ENCODE assay signal across 8 mouse cellular contexts in genomic region chr4:134946024-134946744, GRCm38 (mm10). TPM values are rescaled to one million over a fixed set of nuclear protein-coding genes. Genes with fewer than 3 reads are reported as not detected.
DNase-seq lines count a peak whose midpoint lies in the region; ATAC-seq and TF ChIP-seq lines count a peak whose summit lies in the region.

No protein-coding gene starts in this region.

- no peaks in the 10 kb centered on the region for H3K36me3 ChIP-seq in ES-E14 (ENCODE audit: control insufficient read depth, insufficient read depth, low read length, poor library complexity, severe bottlenecking)
- H3K36me3 ChIP-seq in forebrain, embryonic 15.5 days, result no peaks in the 10 kb centered on the region
- no peaks in the 10 kb centered on the region for H3K36me3 ChIP-seq in lung, embryonic 14.5 days (ENCODE audit: insufficient read depth)
- no peaks in the 10 kb centered on the region for H3K36me3 ChIP-seq in thymus, adult 2 months (ENCODE audit: control insufficient read depth, insufficient read depth, low read length)

- no peak overlapping the region for H3K9ac ChIP-seq in ES-E14 (ENCODE audit: insufficient read depth, low read depth, low read length, poor library complexity, severe bottlenecking)
- H3K9ac ChIP-seq in forebrain, embryonic 15.5 days (replicated peaks), result 0 out of 2 replicates have a peak overlapping the region, but pooled peaks have one; percentile 14
- H3K9ac ChIP-seq in lung, embryonic 14.5 days, result no peak overlapping the region

- no peak overlapping the region for H3K27ac ChIP-seq in ES-E14 (ENCODE audit: insufficient read depth, low read depth, low read length, poor library complexity, severe bottlenecking)
- H3K27ac ChIP-seq in forebrain, embryonic 15.5 days (replicated peaks), result no peak overlapping the region
- H3K27ac ChIP-seq in lung, embryonic 14.5 days (ENCODE audit: low read depth), result no peak overlapping the region
- no peak overlapping the region for H3K27ac ChIP-seq in thymus, adult 2 months (ENCODE audit: control insufficient read depth, insufficient read depth, low read length)

- TF ChIP-seq POLR2A in thymus, adult 2 months (IDR thresholded peaks at IDR 0.05; ENCODE audit: control insufficient read depth, extremely low read depth, insufficient read depth, low read length, poor library complexity), result no peak

- H3K9me3 ChIP-seq in ES-E14 (ENCODE audit: control insufficient read depth, insufficient read depth, low read depth, low read length), result no peaks in the 10 kb centered on the region
- H3K9me3 ChIP-seq in forebrain, embryonic 15.5 days, result no peaks in the 10 kb centered on the region
- H3K9me3 ChIP-seq in lung, embryonic 14.5 days (ENCODE audit: low read depth, low read length), result no peaks in the 10 kb centered on the region

- peak; percentile 51; the same call in 1 of the 2 replicates for ATAC-seq in forebrain, embryonic 15.5 days (replicated peaks)
- ATAC-seq in lung, embryonic 14.5 days (ENCODE audit: insufficient read depth), result peak; percentile 55
- ATAC-seq in neutrophil, adult 5-6 weeks (ENCODE audit: extremely low read depth, insufficient number of reproducible peaks, low FRiP score, poor library complexity, severe bottlenecking), result peak; percentile 74

- H3K4me2 ChIP-seq in forebrain, embryonic 15.5 days (replicated peaks), result peak overlapping the region; percentile 40
- peak overlapping the region; percentile 53 for H3K4me2 ChIP-seq in lung, embryonic 14.5 days

- 11% methylated on average over 17 of the region's 17 CpGs for WGBS in forebrain, embryonic 15.5 days
- WGBS in lung, embryonic 14.5 days, result 5% methylated on average over 17 of the region's 17 CpGs
- 22% methylated on average over 17 of the region's 17 CpGs for WGBS in thymus, adult 2 months

- no peaks in the 10 kb centered on the region for H3K4me1 ChIP-seq in ES-E14 (ENCODE audit: control insufficient read depth in 2 of 2, insufficient read depth in 2 of 2, low read length in 2 of 2, poor library complexity in 1 of 2)
- H3K4me1 ChIP-seq in forebrain, embryonic 15.5 days, result peaks cover 23% of the 10 kb centered on the region
- H3K4me1 ChIP-seq in lung, embryonic 14.5 days (ENCODE audit: insufficient read depth), result peaks cover 5% of the 10 kb centered on the region; the same call in 1 of the 2 replicates
- 0 out of 2 replicates have a peak, but pooled peaks cover 2% of the 10 kb centered on the region for H3K4me1 ChIP-seq in thymus, adult 2 months (replicated peaks; ENCODE audit: control insufficient read depth, insufficient read depth, low read length)

- peaks cover 6% of the 10 kb centered on the region; the same call in 1 of the 2 replicates for H3K27me3 ChIP-seq in forebrain, embryonic 15.5 days
- peaks cover 16% of the 10 kb centered on the region; the same call in 1 of the 2 replicates for H3K27me3 ChIP-seq in lung, embryonic 14.5 days (ENCODE audit: insufficient read depth, low read length)
- H3K27me3 ChIP-seq in thymus, adult 2 months (ENCODE audit: control insufficient read depth, insufficient read depth, low read length), result no peaks in the 10 kb centered on the region

- H3K4me3 ChIP-seq in ES-E14 (ENCODE audit: insufficient read depth in 1 of 2, low read depth in 1 of 2, low read length in 2 of 2, poor library complexity in 1 of 2, severe bottlenecking in 1 of 2), result no peak overlapping the region
- H3K4me3 ChIP-seq in forebrain, embryonic 15.5 days, result peak overlapping the region; percentile 21
- no peak overlapping the region for H3K4me3 ChIP-seq in lung, embryonic 14.5 days (ENCODE audit: low read depth, low read length)
- H3K4me3 ChIP-seq in thymus, adult 2 months (ENCODE audit: control insufficient read depth, insufficient read depth, low read length), result peak overlapping the region; percentile 29; the same call in 1 of the 2 replicates

- intact Hi-C loops in heart, postnatal 25 days (cut with DNase I), result loop anchor here (5.0 kb wide), 4 partner anchors 86 to 371 kb away; no protein-coding TSS in a partner anchor

- peak; percentile 72 for DNase-seq in ES-E14 (ENCODE audit: low read depth, low spot score)
- DNase-seq in cerebellum, adult 18-20 months, result peak; percentile 78 to 85
- DNase-seq in heart, postnatal 25 days (ENCODE audit: low spot score), result peak; percentile 33
- DNase-seq in layer of hippocampus, adult 18-20 months (ENCODE audit: low spot score in 2 of 2), result peak; percentile 74 to 88
- peak; percentile 94 for DNase-seq in lung, embryonic 14.5 days
- DNase-seq in thymus, adult 2 months, result peak; percentile 63

- TF ChIP-seq CTCF in lung, embryonic 14.5 days (IDR thresholded peaks at IDR 0.05; ENCODE audit: low read depth), result peak; percentile 96
- TF ChIP-seq CTCF in thymus, adult 2 months (IDR thresholded peaks at IDR 0.05; ENCODE audit: borderline replicate concordance, control insufficient read depth, extremely low read depth, insufficient read depth, low read length, poor library complexity), result peak; percentile 63; the same call in 1 of the 2 replicates

- in situ Hi-C loops in ES-E14 (cut with MboI; ENCODE audit: low sequenced_read_pairs in 2 of 2, unreplicated experiment in 2 of 2), result no loop called here

TF ChIP-seq in ES-E14, 5 proteins besides CTCF, POLR2A, EP300 and RAD21:
- TF ChIP-seq ZNF384 (IDR thresholded peaks at IDR 0.05; ENCODE audit: low read depth, low read length) (no peak), ZC3H11A (IDR thresholded peaks at IDR 0.05; ENCODE audit: borderline replicate concordance, low read depth, low read length) (peak; percentile 83; the same call in 1 of the 2 replicates), HCFC1 (IDR thresholded peaks at IDR 0.05; ENCODE audit: borderline replicate concordance, insufficient read depth, low read length) (no peak)

RNA-seq across cellular contexts. Expression of gene Syf2, which starts 15.5 kb away (rescaled TPM):
- total RNA-seq in ES-E14 (2012; rRNA removed), result 68.3 and 76.6 TPM in 2 replicates
- 75.1 and 77.3 TPM in 2 replicates for polyA plus RNA-seq in forebrain, embryonic 15.5 days (2015; fragmentation: Nextera tagmentation; extraction: Ambion mirVana)
- 10 to 100 TPM; 48.6 to 52.4 TPM for total RNA-seq in heart, postnatal 25 days (2021)
- total RNA-seq in layer of hippocampus, adult 18-20 months (2021), result 10 to 100 TPM; 58.8 to 69.7 TPM
- 59.6 and 63.2 TPM in 2 replicates for polyA plus RNA-seq in lung, embryonic 14.5 days (2014; fragmentation: Nextera tagmentation; extraction: Ambion mirVana)
- total RNA-seq in neutrophil, adult 5-6 weeks (2017), result 473 and 479 TPM in 2 replicates
- polyA plus RNA-seq in thymus, adult 2 months (2012; rRNA removed), result 36.8 and 42.8 TPM in 2 replicates

RNA-seq across cellular contexts. Expression of gene Rsrp1, which starts 22.8 kb away (rescaled TPM):
- 93.9 and 130 TPM in 2 replicates for total RNA-seq in ES-E14 (2012; rRNA removed)
- polyA plus RNA-seq in forebrain, embryonic 15.5 days (2015; fragmentation: Nextera tagmentation; extraction: Ambion mirVana), result 555 and 574 TPM in 2 replicates
- 100 to 1,000 TPM; 153 to 208 TPM for total RNA-seq in heart, postnatal 25 days (2021)
- 100 to 1,000 TPM; 256 to 262 TPM for total RNA-seq in layer of hippocampus, adult 18-20 months (2021)
- polyA plus RNA-seq in lung, embryonic 14.5 days (2014; fragmentation: Nextera tagmentation; extraction: Ambion mirVana), result 341 and 344 TPM in 2 replicates
- total RNA-seq in neutrophil, adult 5-6 weeks (2017), result 622 and 656 TPM in 2 replicates
- polyA plus RNA-seq in thymus, adult 2 months (2012; rRNA removed), result 1,774 and 1,821 TPM in 2 replicates

RNA-seq across cellular contexts. Expression of gene Tmem50a, which starts 31.4 kb away (rescaled TPM):
- total RNA-seq in ES-E14 (2012; rRNA removed), result 118 and 183 TPM in 2 replicates
- polyA plus RNA-seq in forebrain, embryonic 15.5 days (2015; fragmentation: Nextera tagmentation; extraction: Ambion mirVana), result 193 and 194 TPM in 2 replicates
- 10 to 100 TPM; 57.7 to 67.6 TPM for total RNA-seq in heart, postnatal 25 days (2021)
- total RNA-seq in layer of hippocampus, adult 18-20 months (2021), result 100 to 1,000 TPM; 120 to 123 TPM
- polyA plus RNA-seq in lung, embryonic 14.5 days (2014; fragmentation: Nextera tagmentation; extraction: Ambion mirVana), result 151 and 155 TPM in 2 replicates
- total RNA-seq in neutrophil, adult 5-6 weeks (2017), result 292 TPM in 2 replicates
- 196 and 226 TPM in 2 replicates for polyA plus RNA-seq in thymus, adult 2 months (2012; rRNA removed)

Comparison
In these comparisons a context has a peak if more than half of its experiments do, and no peak if none do; other contexts are left out.
1. DNase-seq: peak in every context shown above with its lines; median percentile 94 in lung, embryonic 14.5 days; 82 in cerebellum, adult 18-20 months; 81 in layer of hippocampus, adult 18-20 months; 72 in ES-E14; 63 in thymus, adult 2 months; 33 in heart, postnatal 25 days.
2. H3K4me3 ChIP-seq: peak in forebrain, embryonic 15.5 days (single experiment) and thymus, adult 2 months (single experiment); none in ES-E14 (0 of 2) and lung, embryonic 14.5 days (single experiment).
3. Peak in every context shown above with its lines, with median percentiles within 50 percentile points of each other: ATAC-seq.